Mouse (Mus musculus): ENCODE results near the gene Nup214. TPM values are rescaled to one million over a fixed set of nuclear protein-coding genes. Genes with fewer than 3 reads are reported as not detected.

The Nup214 gene
- polyA plus RNA-seq, 1 experiment = 91.9 TPM

- Histone ChIP-seq H3K27ac (ENCODE audit: insufficient read depth, low read length) (no peak overlapping the region), H3K36me3 (ENCODE audit: control insufficient read depth, insufficient read depth, low read length, poor library complexity, severe bottlenecking) (no peaks in the 10 kb centered on the region), H3K9me3 (replicated peaks; ENCODE audit: control insufficient read depth, insufficient read depth, low read length, poor library complexity, severe bottlenecking) (no peaks in the 10 kb centered on the region), H3K27me3 (ENCODE audit: control insufficient read depth, insufficient read depth, low read length, poor library complexity, severe bottlenecking) (no peaks in the 10 kb centered on the region), H3K4me3 (ENCODE audit: low read depth, low read length) (no peak overlapping the region), H3K4me1 (ENCODE audit: control insufficient read depth, insufficient read depth, low read length) (peaks cover 4% of the 10 kb centered on the region), H3K9ac (ENCODE audit: low read depth, poor library complexity, severe bottlenecking) (no peak overlapping the region)
- TF ChIP-seq CTCF (IDR thresholded peaks at IDR 0.05; ENCODE audit: low read depth, low read length) (peak; percentile 85), EP300 (IDR thresholded peaks at IDR 0.05; ENCODE audit: insufficient read depth, low read depth, low read length) (no peak), POLR2A (IDR thresholded peaks at IDR 0.05; ENCODE audit: insufficient read depth, low read length) (no peak)
These were observed 9.1 kb upstream of the Nup214 start for GRCm38 (mm10) chr2:31965110-31965509.

GRCm38 (mm10) chr2:31966801-31967200 is 7.4 kb upstream of the Nup214 start:
- no peaks in the 10 kb centered on the region for H3K27me3 ChIP-seq (ENCODE audit: control insufficient read depth, insufficient read depth, low read length, poor library complexity, severe bottlenecking)
- no peaks in the 10 kb centered on the region for H3K36me3 ChIP-seq (ENCODE audit: control insufficient read depth, insufficient read depth, low read length, poor library complexity, severe bottlenecking)
- no peak overlapping the region for H3K27ac ChIP-seq (ENCODE audit: insufficient read depth, low read length)

DNA sequence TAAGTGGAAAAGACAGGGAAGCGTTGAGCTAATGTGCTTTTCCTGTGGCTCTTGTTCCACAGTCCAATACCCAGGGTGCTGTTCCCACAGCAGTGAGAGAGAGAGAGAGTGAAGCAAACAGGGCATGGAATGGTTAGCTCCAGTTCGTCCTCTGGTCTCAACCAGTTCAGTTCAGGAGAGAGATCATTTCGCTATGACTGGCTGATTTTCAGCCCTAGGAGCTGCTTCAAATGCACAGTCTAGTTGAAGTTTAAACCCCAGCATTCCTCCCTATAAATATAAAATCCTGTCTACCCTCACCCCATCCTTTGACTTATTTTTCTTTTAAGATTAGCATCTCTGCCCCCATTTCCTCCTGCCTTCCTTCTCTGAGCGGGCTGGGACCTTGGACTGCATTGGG is 1.6 kb upstream of the Nup214 start:
- Histone ChIP-seq H3K36me3 (ENCODE audit: control insufficient read depth, insufficient read depth, low read length, poor library complexity, severe bottlenecking) (peaks cover 11% of the 10 kb centered on the region), H3K4me3 (ENCODE audit: low read depth, low read length) (no peak overlapping the region), H3K9me3 (replicated peaks; ENCODE audit: control insufficient read depth, insufficient read depth, low read length, poor library complexity, severe bottlenecking) (no peaks in the 10 kb centered on the region), H3K27me3 (ENCODE audit: control insufficient read depth, insufficient read depth, low read length, poor library complexity, severe bottlenecking) (no peaks in the 10 kb centered on the region), H3K9ac (ENCODE audit: low read depth, poor library complexity, severe bottlenecking) (no peak overlapping the region), H3K4me1 (ENCODE audit: control insufficient read depth, insufficient read depth, low read length) (no peaks in the 10 kb centered on the region), H3K27ac (ENCODE audit: insufficient read depth, low read length) (no peak overlapping the region)
- TF ChIP-seq EP300 (IDR thresholded peaks at IDR 0.05; ENCODE audit: insufficient read depth, low read depth, low read length) (no peak), CTCF (IDR thresholded peaks at IDR 0.05; ENCODE audit: low read depth, low read length) (no peak), POLR2A (IDR thresholded peaks at IDR 0.05; ENCODE audit: insufficient read depth, low read length) (no peak)

More at GRCm38 (mm10) chr2:31966801-31967200, 7.4 kb upstream of the Nup214 start:
- no peak overlapping the region for H3K9ac ChIP-seq (ENCODE audit: low read depth, poor library complexity, severe bottlenecking)
- H3K9me3 ChIP-seq (replicated peaks; ENCODE audit: control insufficient read depth, insufficient read depth, low read length, poor library complexity, severe bottlenecking) = no peaks in the 10 kb centered on the region
- H3K4me3 ChIP-seq (ENCODE audit: low read depth, low read length) = no peak overlapping the region
- TF ChIP-seq POLR2A (IDR thresholded peaks at IDR 0.05; ENCODE audit: insufficient read depth, low read length) (no peak), EP300 (IDR thresholded peaks at IDR 0.05; ENCODE audit: insufficient read depth, low read depth, low read length) (no peak), CTCF (IDR thresholded peaks at IDR 0.05; ENCODE audit: low read depth, low read length) (no peak)
- peaks cover under 1% of the 10 kb centered on the region for H3K4me1 ChIP-seq (ENCODE audit: control insufficient read depth, insufficient read depth, low read length)

DNA sequence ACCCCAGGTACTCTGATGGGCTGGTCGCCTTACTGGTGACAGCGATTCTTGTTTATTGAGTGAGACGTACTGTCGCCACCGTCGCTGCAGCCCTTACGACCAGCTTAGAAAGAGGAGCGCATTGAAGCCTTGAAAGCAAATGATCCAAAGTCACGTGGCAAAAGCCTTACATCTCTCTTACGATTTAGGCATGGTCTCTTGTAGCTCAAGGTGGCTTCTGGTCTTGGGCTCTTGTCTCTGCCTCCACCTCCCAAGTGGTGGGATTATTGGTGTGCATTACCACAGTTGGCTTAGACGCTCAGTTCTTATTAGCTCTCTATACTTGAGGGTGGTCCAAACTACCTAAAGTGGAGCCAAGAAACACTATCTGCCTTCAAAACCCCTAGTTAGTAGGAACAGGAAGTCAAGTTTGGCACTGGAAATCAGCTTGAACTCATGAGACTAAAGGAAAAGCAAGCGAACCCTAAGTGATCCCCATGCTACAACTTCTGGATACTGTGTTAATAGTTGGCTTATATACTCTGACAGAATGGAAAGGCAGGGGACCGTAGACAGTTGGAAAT is 654 bp downstream of the Nup214 start:
- H3K27me3 ChIP-seq (ENCODE audit: control insufficient read depth, insufficient read depth, low read length, poor library complexity, severe bottlenecking) = no peaks in the 10 kb centered on the region
- H3K9ac ChIP-seq (ENCODE audit: low read depth, poor library complexity, severe bottlenecking) = peak overlapping the region; percentile 63
- H3K4me3 ChIP-seq (ENCODE audit: low read depth, low read length) = peak overlapping the region; percentile 94
- no peaks in the 10 kb centered on the region for H3K9me3 ChIP-seq (replicated peaks; ENCODE audit: control insufficient read depth, insufficient read depth, low read length, poor library complexity, severe bottlenecking)
- H3K36me3 ChIP-seq (ENCODE audit: control insufficient read depth, insufficient read depth, low read length, poor library complexity, severe bottlenecking) = peaks cover 21% of the 10 kb centered on the region
- H3K27ac ChIP-seq (ENCODE audit: insufficient read depth, low read length) = no peak overlapping the region
- no peak for TF ChIP-seq POLR2A (IDR thresholded peaks at IDR 0.05; ENCODE audit: insufficient read depth, low read length)
- TF ChIP-seq EP300 (IDR thresholded peaks at IDR 0.05; ENCODE audit: insufficient read depth, low read depth, low read length) = no peak
- TF ChIP-seq CTCF (IDR thresholded peaks at IDR 0.05; ENCODE audit: low read depth, low read length) = no peak
- H3K4me1 ChIP-seq (ENCODE audit: control insufficient read depth, insufficient read depth, low read length) = no peaks in the 10 kb centered on the region

- H3K36me3 ChIP-seq (ENCODE audit: control insufficient read depth, insufficient read depth, low read length, poor library complexity, severe bottlenecking) = peaks cover 66% of the 10 kb centered on the region
- H3K27me3 ChIP-seq (ENCODE audit: control insufficient read depth, insufficient read depth, low read length, poor library complexity, severe bottlenecking) = no peaks in the 10 kb centered on the region
- H3K9me3 ChIP-seq (replicated peaks; ENCODE audit: control insufficient read depth, insufficient read depth, low read length, poor library complexity, severe bottlenecking) = no peaks in the 10 kb centered on the region
- no peak overlapping the region for H3K9ac ChIP-seq (ENCODE audit: low read depth, poor library complexity, severe bottlenecking)
- H3K4me3 ChIP-seq (ENCODE audit: low read depth, low read length) = no peak overlapping the region
- no peak overlapping the region for H3K27ac ChIP-seq (ENCODE audit: insufficient read depth, low read length)
- no peak for TF ChIP-seq EP300 (IDR thresholded peaks at IDR 0.05; ENCODE audit: insufficient read depth, low read depth, low read length)
- no peaks in the 10 kb centered on the region for H3K4me1 ChIP-seq (ENCODE audit: control insufficient read depth, insufficient read depth, low read length)
These were observed 13.5 kb downstream of the Nup214 start for GRCm38 (mm10) chr2:31987774-31988173.

- TF ChIP-seq EP300 (IDR thresholded peaks at IDR 0.05; ENCODE audit: insufficient read depth, low read depth, low read length) (no peak), CTCF (IDR thresholded peaks at IDR 0.05; ENCODE audit: low read depth, low read length) (no peak), POLR2A (IDR thresholded peaks at IDR 0.05; ENCODE audit: insufficient read depth, low read length) (no peak)
- no peaks in the 10 kb centered on the region for H3K9me3 ChIP-seq (replicated peaks; ENCODE audit: control insufficient read depth, insufficient read depth, low read length, poor library complexity, severe bottlenecking)
- H3K4me3 ChIP-seq (ENCODE audit: low read depth, low read length) = no peak overlapping the region
- peaks cover 65% of the 10 kb centered on the region for H3K36me3 ChIP-seq (ENCODE audit: control insufficient read depth, insufficient read depth, low read length, poor library complexity, severe bottlenecking)
- no peaks in the 10 kb centered on the region for H3K27me3 ChIP-seq (ENCODE audit: control insufficient read depth, insufficient read depth, low read length, poor library complexity, severe bottlenecking)
- H3K4me1 ChIP-seq (ENCODE audit: control insufficient read depth, insufficient read depth, low read length) = no peaks in the 10 kb centered on the region
- H3K9ac ChIP-seq (ENCODE audit: low read depth, poor library complexity, severe bottlenecking) = no peak overlapping the region
- H3K27ac ChIP-seq (ENCODE audit: insufficient read depth, low read length) = no peak overlapping the region
These were observed 16.7 kb downstream of the Nup214 start for GRCm38 (mm10) chr2:31990961-31991360.

Measured in ES-Bruce4 (cell line).